Mouse (Mus musculus): ENCODE measurements around the gene Isca1. TPM values are rescaled to one million over a fixed set of nuclear protein-coding genes. Genes with fewer than 3 reads are reported as not detected.
A peak's percentile ranks its signal among the peaks of the same experiment; 100 is the strongest.
"Not testable (repeated sequence)": the region's sequence is repeated elsewhere in the genome, so short reads cannot be mapped to it uniquely, and the experiment has no call there.

Isca1 gene
- polyA plus RNA-seq, 1 experiment from 2014 or later = 155 TPM

GRCm38 (mm10) chr13:59728378-59729093 lies 41.1 kb downstream of the Isca1 start:
- no peaks in the 10 kb centered on the region for H3K36me3 ChIP-seq
- H3K9me3 ChIP-seq (replicated peaks) = no peaks in the 10 kb centered on the region
- peaks cover 8% of the 10 kb centered on the region; the same call in 1 of the 2 replicates for H3K4me1 ChIP-seq (replicated peaks)
- no peak overlapping the region for H3K27ac ChIP-seq (ENCODE audit: poor library complexity, severe bottlenecking)
- WGBS = 19% methylated on average over 7 of the region's 7 CpGs
- H3K4me3 ChIP-seq = no peak overlapping the region
- peak; percentile 83 for ATAC-seq (ENCODE audit: insufficient number of reproducible peaks, low FRiP score)
- H3K27me3 ChIP-seq (replicated peaks) = 0 out of 2 replicates have a peak, but pooled peaks cover 5% of the 10 kb centered on the region
- no peak overlapping the region; the same call in 1 of the 2 replicates for H3K4me2 ChIP-seq
- H3K9ac ChIP-seq = no peak overlapping the region

GRCm38 (mm10) chr13:59726139-59726867 lies 43.3 kb downstream of the Isca1 start:
- Histone ChIP-seq H3K4me2 (peak overlapping the region; percentile 60), H3K4me3 (peak overlapping the region; percentile 30), H3K9ac (0 out of 2 replicates have a peak overlapping the region, but pooled peaks have one; percentile 31), H3K9me3 (replicated peaks) (no peaks in the 10 kb centered on the region), H3K36me3 (no peaks in the 10 kb centered on the region), H3K27me3 (replicated peaks) (0 out of 2 replicates have a peak, but pooled peaks cover 5% of the 10 kb centered on the region), H3K4me1 (replicated peaks) (peaks cover 8% of the 10 kb centered on the region; the same call in 1 of the 2 replicates), H3K27ac (ENCODE audit: poor library complexity, severe bottlenecking) (no peak overlapping the region)
- ATAC-seq (ENCODE audit: insufficient number of reproducible peaks, low FRiP score) = no peak
- 22% methylated on average over 29 of the region's 29 CpGs for WGBS

GRCm38 (mm10) chr13:59722089-59722488 lies 47.5 kb downstream of the Isca1 start:
- H3K9ac ChIP-seq; H3K9me3 ChIP-seq (replicated peaks); H3K36me3 ChIP-seq; H3K27me3 ChIP-seq (replicated peaks); H3K4me3 ChIP-seq; H3K4me1 ChIP-seq (replicated peaks); ATAC-seq (ENCODE audit: insufficient number of reproducible peaks, low FRiP score); H3K4me2 ChIP-seq; H3K27ac ChIP-seq (ENCODE audit: poor library complexity, severe bottlenecking): not testable (repeated sequence)
- 71% methylated on average over 1 of the region's 1 CpGs for WGBS

GRCm38 (mm10) chr13:59719475-59719874 lies 50.1 kb downstream of the Isca1 start:
- Histone ChIP-seq H3K9me3 (replicated peaks) (no peaks in the 10 kb centered on the region), H3K4me3 (no peak overlapping the region), H3K27me3 (replicated peaks) (0 out of 2 replicates have a peak, but pooled peaks cover under 1% of the 10 kb centered on the region), H3K4me1 (replicated peaks) (no peaks in the 10 kb centered on the region), H3K27ac (ENCODE audit: poor library complexity, severe bottlenecking) (0 out of 2 replicates have a peak overlapping the region, but pooled peaks have one; percentile 20), H3K9ac (no peak overlapping the region), H3K36me3 (no peaks in the 10 kb centered on the region), H3K4me2 (no peak overlapping the region)
- ATAC-seq (ENCODE audit: insufficient number of reproducible peaks, low FRiP score) = no peak
- 89% methylated on average over 1 of the region's 1 CpGs for WGBS

- H3K4me2 ChIP-seq; H3K9ac ChIP-seq; H3K9me3 ChIP-seq (replicated peaks); H3K4me1 ChIP-seq (replicated peaks); H3K4me3 ChIP-seq; H3K36me3 ChIP-seq; H3K27me3 ChIP-seq (replicated peaks): not testable (repeated sequence)
- 0 out of 2 replicates have a peak overlapping the region, but pooled peaks have one; percentile 20 for H3K27ac ChIP-seq (ENCODE audit: poor library complexity, severe bottlenecking)
- WGBS = 33% methylated on average over 6 of the region's 6 CpGs
- ATAC-seq (ENCODE audit: insufficient number of reproducible peaks, low FRiP score) = peak; percentile 49
Observed at GRCm38 (mm10) chr13:59718857-59719440, 50.7 kb downstream of the Isca1 start.

GRCm38 (mm10) chr13:59713710-59714109 lies 55.9 kb downstream of the Isca1 start:
- no peaks in the 10 kb centered on the region for H3K36me3 ChIP-seq
- no peak overlapping the region for H3K4me3 ChIP-seq
- H3K9ac ChIP-seq = no peak overlapping the region
- H3K27me3 ChIP-seq (replicated peaks) = 0 out of 2 replicates have a peak, but pooled peaks cover 9% of the 10 kb centered on the region
- no peak overlapping the region for H3K4me2 ChIP-seq
- no peak for ATAC-seq (ENCODE audit: insufficient number of reproducible peaks, low FRiP score)
- no peaks in the 10 kb centered on the region for H3K4me1 ChIP-seq (replicated peaks)
- no peak overlapping the region for H3K27ac ChIP-seq (ENCODE audit: poor library complexity, severe bottlenecking)
- H3K9me3 ChIP-seq (replicated peaks) = no peaks in the 10 kb centered on the region
- 40% methylated on average over 3 of the region's 3 CpGs for WGBS

- not testable (repeated sequence) for H3K9ac ChIP-seq; ATAC-seq (ENCODE audit: insufficient number of reproducible peaks, low FRiP score); H3K4me2 ChIP-seq; H3K27ac ChIP-seq (ENCODE audit: poor library complexity, severe bottlenecking); H3K4me3 ChIP-seq; H3K36me3 ChIP-seq; H3K4me1 ChIP-seq (replicated peaks); H3K9me3 ChIP-seq (replicated peaks); H3K27me3 ChIP-seq (replicated peaks)
- 77% methylated on average over 3 of the region's 3 CpGs for WGBS
Observed at GRCm38 (mm10) chr13:59711984-59712383, 57.6 kb downstream of the Isca1 start, which contains the start of gene Spata31d1b. Gene Spata31d1b, plus strand, starts transcription at chr13:59712284.

GRCm38 (mm10) chr13:59710230-59710629 lies 59.4 kb downstream of the Isca1 start, which contains the start of gene Spata31d1a:
Gene Spata31d1a, minus strand, starts transcription at chr13:59710330.
- H3K36me3 ChIP-seq = no peaks in the 10 kb centered on the region
- H3K9me3 ChIP-seq (replicated peaks) = no peaks in the 10 kb centered on the region
- 0 out of 2 replicates have a peak, but pooled peaks cover 9% of the 10 kb centered on the region for H3K27me3 ChIP-seq (replicated peaks)
- H3K4me1 ChIP-seq (replicated peaks) = no peaks in the 10 kb centered on the region
- H3K9ac ChIP-seq = no peak within 1 kb of the TSS
- no peak within 1 kb of the TSS for H3K4me3 ChIP-seq
- H3K4me2 ChIP-seq = no peak within 1 kb of the TSS
- no peak for ATAC-seq (ENCODE audit: insufficient number of reproducible peaks, low FRiP score)
- H3K27ac ChIP-seq (ENCODE audit: poor library complexity, severe bottlenecking) = no peak within 1 kb of the TSS
- 85% methylated on average over 15 of the region's 15 CpGs for WGBS

Other genes with a start within 250 kb of the Isca1 start
- 13.2 and 14.9 TPM in 2 replicates for gene Agtpbp1, start 184.6 kb downstream of the Isca1 start, polyA plus RNA-seq (2016; fragmentation: Nextera tagmentation; extraction: Ambion mirVana)
- 80.8 and 85.4 TPM in 2 replicates for gene Naa35, start 184.6 kb downstream of the Isca1 start, polyA plus RNA-seq (2016; fragmentation: Nextera tagmentation; extraction: Ambion mirVana)
- gene Golm1, start 94.0 kb downstream of the Isca1 start, polyA plus RNA-seq (2016; fragmentation: Nextera tagmentation; extraction: Ambion mirVana) = 63.2 and 67.6 TPM in 2 replicates
- gene 4921517D22Rik, start 75.7 kb downstream of the Isca1 start, polyA plus RNA-seq (2016; fragmentation: Nextera tagmentation; extraction: Ambion mirVana) = not detected in 2 replicates
- not detected in 2 replicates for gene Spata31d1a, start 59.5 kb downstream of the Isca1 start, polyA plus RNA-seq (2016; fragmentation: Nextera tagmentation; extraction: Ambion mirVana)
- not detected in 2 replicates for gene Spata31d1b, start 57.5 kb downstream of the Isca1 start, polyA plus RNA-seq (2016; fragmentation: Nextera tagmentation; extraction: Ambion mirVana)
- gene Spata31d1d, start 38.1 kb downstream of the Isca1 start, polyA plus RNA-seq (2016; fragmentation: Nextera tagmentation; extraction: Ambion mirVana) = not detected in 2 replicates
- gene 1700014D04Rik, start 23.1 kb downstream of the Isca1 start, polyA plus RNA-seq (2016; fragmentation: Nextera tagmentation; extraction: Ambion mirVana) = 0.17 TPM in 1 of 2 replicates, not detected in the other
- gene Gm49354, start 12.4 kb upstream of the Isca1 start, polyA plus RNA-seq (2016; fragmentation: Nextera tagmentation; extraction: Ambion mirVana) = not detected in 2 replicates
- gene Tut7, start 53.3 kb upstream of the Isca1 start, polyA plus RNA-seq (2016; fragmentation: Nextera tagmentation; extraction: Ambion mirVana) = 45.3 and 46.4 TPM in 2 replicates